Mouse (Mus musculus) midbrain, embryonic 16.5 days (tissue): ENCODE results near the gene Elovl6. TPM values are rescaled to one million over a fixed set of nuclear protein-coding genes. Genes with fewer than 3 reads are reported as not detected.
A peak's percentile ranks its signal among the peaks of the same experiment; 100 is the strongest.

Experiments
- ATAC-seq: fragments of 200-750 bp; cut with Nextera tagmentation; 2 replicates; pipeline ENCODE4 v1.8.0; 2017; ENCODE audit warnings: moderate TSS enrichment
- H3K27ac ChIP-seq: fragments of 300-500 bp; sonication (generic); 2 replicates; pipeline ENCODE4 v1.5.1; 2014; ENCODE audit warnings: mild to moderate bottlenecking, low read length, mixed read lengths
- H3K27me3 ChIP-seq: fragments of 300-500 bp; sonication (generic); 2 replicates; pipeline ENCODE4 v1.6.1; 2014; ENCODE audit warnings: low read depth, low read length, mixed read lengths; ENCODE audit not compliant: control insufficient read depth, insufficient read depth
- H3K36me3 ChIP-seq: fragments of 300-500 bp; sonication (generic); 2 replicates; pipeline ENCODE4 v1.6.1; 2014; ENCODE audit warnings: mild to moderate bottlenecking, low read length, moderate library complexity, mixed read lengths; ENCODE audit not compliant: control insufficient read depth, insufficient read depth
- H3K4me1 ChIP-seq: fragments of 300-500 bp; sonication (generic); 2 replicates; pipeline ENCODE4 v1.6.1; 2014; ENCODE audit warnings: mild to moderate bottlenecking, low read length, mixed read lengths; ENCODE audit not compliant: control insufficient read depth, insufficient read depth
- H3K4me2 ChIP-seq: fragments of 300-500 bp; sonication (generic); 2 replicates; pipeline ENCODE4 v1.6.1; 2014; ENCODE audit warnings: mild to moderate bottlenecking, low read length, mixed read lengths
- H3K4me3 ChIP-seq: fragments of 300-500 bp; sonication (generic); 2 replicates; pipeline ENCODE4 v1.5.1; 2014; ENCODE audit warnings: low read depth, mild to moderate bottlenecking, low read length, moderate library complexity, mixed read lengths
- H3K9ac ChIP-seq: fragments of 300-500 bp; sonication (generic); 2 replicates; pipeline ENCODE4 v1.6.1; 2014; ENCODE audit warnings: low read depth, low read length, mixed read lengths
- H3K9me3 ChIP-seq: fragments of 300-500 bp; sonication (generic); replicated peaks from 2 replicates; pipeline ENCODE4 v1.6.1; 2014; ENCODE audit warnings: mild to moderate bottlenecking, low read length, mixed read lengths; ENCODE audit not compliant: control insufficient read depth, poor library complexity, severe bottlenecking
- WGBS: fragments of 180-500 bp; shearing (Covaris S2); extraction: QIAGEN DNeasy Blood & Tissue Kit; methylation state at CpG from one replicate; pipeline ENCODE4 v1.1.7; 2014; 5-methylcytosine and 5-hydroxymethylcytosine counted together
- polyA plus RNA-seq: library from polyadenylated mRNA; unstranded; fragments of >200 nt; fragmentation: Nextera tagmentation; extraction: Ambion mirVana; gene quantifications from 2 replicates; pipeline ENCODE4 v1.2.1, GENCODE M21; 2015

Gene Elovl6
- polyA plus RNA-seq = 42.5 and 46.7 TPM in 2 replicates

GRCm38 (mm10) chr3:129532180-129532864 is at the start of gene Elovl6:
Gene Elovl6 (plus strand): TSS chr3:129532355.
- Histone ChIP-seq H3K36me3 (no peaks in the 10 kb centered on the region), H3K27me3 (no peaks in the 10 kb centered on the region), H3K4me1 (peaks cover 22% of the 10 kb centered on the region), H3K27ac (peak within 1 kb of the TSS; percentile 91), H3K9ac (peak within 1 kb of the TSS; percentile 99), H3K4me2 (peak within 1 kb of the TSS; percentile 59), H3K4me3 (peak within 1 kb of the TSS; percentile 91), H3K9me3 (no peaks in the 10 kb centered on the region)
- ATAC-seq = peak; percentile 73
- WGBS = under 1% methylated on average over 35 of the region's 35 CpGs

GRCm38 (mm10) chr3:129488774-129489173 is 43.4 kb upstream of the Elovl6 start:
- Histone ChIP-seq H3K27ac (no peak overlapping the region), H3K36me3 (no peaks in the 10 kb centered on the region), H3K9ac (no peak overlapping the region), H3K4me3 (no peak overlapping the region), H3K27me3 (no peaks in the 10 kb centered on the region), H3K4me2 (no peak overlapping the region), H3K9me3 (no peaks in the 10 kb centered on the region), H3K4me1 (no peaks in the 10 kb centered on the region)
- WGBS = 96% methylated on average over 4 of the region's 4 CpGs
- ATAC-seq = no peak

GRCm38 (mm10) chr3:129494123-129494522 is 38.0 kb upstream of the Elovl6 start:
- Histone ChIP-seq H3K36me3 (no peaks in the 10 kb centered on the region), H3K27me3 (no peaks in the 10 kb centered on the region), H3K4me3 (no peak overlapping the region), H3K9ac (no peak overlapping the region), H3K9me3 (no peaks in the 10 kb centered on the region), H3K4me1 (no peaks in the 10 kb centered on the region), H3K4me2 (no peak overlapping the region), H3K27ac (no peak overlapping the region)
- 94% methylated on average over 10 of the region's 10 CpGs for WGBS
- ATAC-seq = no peak

- H3K36me3 ChIP-seq = no peaks in the 10 kb centered on the region
- no peaks in the 10 kb centered on the region for H3K9me3 ChIP-seq
- no peak overlapping the region for H3K4me2 ChIP-seq
- no peak overlapping the region for H3K27ac ChIP-seq
- H3K27me3 ChIP-seq = no peaks in the 10 kb centered on the region
- WGBS = 78% methylated on average over 4 of the region's 4 CpGs
- H3K4me1 ChIP-seq = no peaks in the 10 kb centered on the region
- H3K4me3 ChIP-seq = no peak overlapping the region
- H3K9ac ChIP-seq = no peak overlapping the region
- no peak for ATAC-seq
These were observed 37.4 kb upstream of the Elovl6 start for GRCm38 (mm10) chr3:129494731-129495130.

GRCm38 (mm10) chr3:129503781-129504180 is 28.4 kb upstream of the Elovl6 start:
- Histone ChIP-seq H3K9ac (no peak overlapping the region), H3K4me1 (no peaks in the 10 kb centered on the region), H3K4me2 (no peak overlapping the region), H3K27ac (no peak overlapping the region), H3K36me3 (no peaks in the 10 kb centered on the region), H3K9me3 (no peaks in the 10 kb centered on the region), H3K27me3 (no peaks in the 10 kb centered on the region), H3K4me3 (no peak overlapping the region)
- 93% methylated on average over 7 of the region's 7 CpGs for WGBS
- ATAC-seq = no peak

GRCm38 (mm10) chr3:129504928-129505327 is 27.2 kb upstream of the Elovl6 start:
- 88% methylated on average over 6 of the region's 6 CpGs for WGBS
- no peaks in the 10 kb centered on the region for H3K4me1 ChIP-seq
- no peaks in the 10 kb centered on the region for H3K9me3 ChIP-seq
- no peak overlapping the region for H3K9ac ChIP-seq
- no peak overlapping the region for H3K27ac ChIP-seq
- H3K4me2 ChIP-seq = no peak overlapping the region
- ATAC-seq = no peak
- no peaks in the 10 kb centered on the region for H3K27me3 ChIP-seq
- H3K36me3 ChIP-seq = no peaks in the 10 kb centered on the region
- H3K4me3 ChIP-seq = no peak overlapping the region

GRCm38 (mm10) chr3:129507736-129508135 is 24.4 kb upstream of the Elovl6 start:
- H3K4me1 ChIP-seq = no peaks in the 10 kb centered on the region
- H3K9me3 ChIP-seq = no peaks in the 10 kb centered on the region
- H3K36me3 ChIP-seq = no peaks in the 10 kb centered on the region
- ATAC-seq = no peak
- WGBS = 92% methylated on average over 1 of the region's 1 CpGs
- H3K4me2 ChIP-seq = no peak overlapping the region
- H3K27me3 ChIP-seq = no peaks in the 10 kb centered on the region
- no peak overlapping the region for H3K4me3 ChIP-seq
- H3K27ac ChIP-seq = no peak overlapping the region
- no peak overlapping the region for H3K9ac ChIP-seq

- H3K9me3 ChIP-seq = no peaks in the 10 kb centered on the region
- ATAC-seq = no peak
- H3K9ac ChIP-seq = no peak overlapping the region
- no peaks in the 10 kb centered on the region for H3K36me3 ChIP-seq
- no peaks in the 10 kb centered on the region for H3K4me1 ChIP-seq
- no peak overlapping the region for H3K4me3 ChIP-seq
- no peak overlapping the region for H3K4me2 ChIP-seq
- H3K27me3 ChIP-seq = no peaks in the 10 kb centered on the region
- no peak overlapping the region for H3K27ac ChIP-seq
These were observed 23.6 kb upstream of the Elovl6 start for GRCm38 (mm10) chr3:129508571-129508970.

GRCm38 (mm10) chr3:129509725-129510124 is 22.4 kb upstream of the Elovl6 start:
- Histone ChIP-seq H3K27me3 (no peaks in the 10 kb centered on the region), H3K36me3 (no peaks in the 10 kb centered on the region), H3K4me2 (no peak overlapping the region), H3K4me3 (no peak overlapping the region), H3K9ac (no peak overlapping the region), H3K9me3 (no peaks in the 10 kb centered on the region), H3K4me1 (no peaks in the 10 kb centered on the region), H3K27ac (no peak overlapping the region)
- 89% methylated on average over 10 of the region's 10 CpGs for WGBS
- no peak for ATAC-seq
